Mouse (Mus musculus): ENCODE data around the gene Ppp1r10.

DNA sequence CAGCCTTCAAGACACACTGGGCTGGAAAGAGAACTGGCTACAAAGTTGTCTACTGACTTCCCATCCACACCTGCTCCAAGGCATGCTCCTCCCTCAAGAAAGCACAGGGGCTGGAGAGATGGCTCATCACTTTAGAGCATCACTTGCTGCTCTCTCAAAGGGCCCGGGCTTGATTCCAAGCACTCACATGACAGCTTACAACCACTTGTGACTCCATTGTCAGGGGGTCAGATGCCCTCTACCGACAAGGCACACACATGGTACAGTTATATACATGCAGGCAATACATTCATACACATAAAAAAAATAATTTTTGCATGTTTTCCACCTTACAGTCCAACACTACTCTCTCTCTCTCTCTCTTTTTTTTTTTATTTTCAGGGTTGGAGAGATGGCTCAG lies 51.4 kb downstream of the Ppp1r10 start:
- TF ChIP-seq CTCF (IDR thresholded peaks at IDR 0.05; ENCODE audit: control insufficient read depth, insufficient read depth, insufficient read length) (no peak), USF1 (IDR thresholded peaks at IDR 0.05; ENCODE audit: low read depth) (no peak), MYOG (IDR thresholded peaks at IDR 0.05; ENCODE audit: control insufficient read depth, extremely low read depth, insufficient read length) (no peak), FOSL1 (IDR thresholded peaks at IDR 0.05; ENCODE audit: insufficient read depth, low read length, poor library complexity, severe bottlenecking) (no peak), CEBPB (IDR thresholded peaks at IDR 0.05; ENCODE audit: low read depth) (no peak)
